Mouse (Mus musculus): ENCODE data around the gene Grem2.

Grem2 gene

GRCm38 (mm10) chr1:174921298-174921955 is at the start of gene Grem2:
Grem2 (minus strand) TSS chr1:174921819.
- Histone ChIP-seq H3K27me3 (ENCODE audit: insufficient read depth, low read length) (peaks cover 20% of the 10 kb centered on the region), H3K36me3 (ENCODE audit: insufficient read depth, low read length) (no peaks in the 10 kb centered on the region), H3K4me3 (replicated peaks; ENCODE audit: low read length) (peak within 1 kb of the TSS; percentile 72), H3K4me1 (replicated peaks; ENCODE audit: low read depth, low read length) (no peaks in the 10 kb centered on the region; the same call in 1 of the 2 replicates), H3K9me3 (ENCODE audit: low read length) (no peaks in the 10 kb centered on the region)
- TF ChIP-seq CTCF (conservative IDR thresholded peaks at IDR 0.05; ENCODE audit: low read length) (no peak), NANOG (IDR thresholded peaks at IDR 0.05; ENCODE audit: borderline replicate concordance, low read length) (no peak), POU5F1 (IDR thresholded peaks at IDR 0.05; ENCODE audit: borderline replicate concordance, low read length) (no peak)

- TF ChIP-seq POU5F1 (IDR thresholded peaks at IDR 0.05; ENCODE audit: borderline replicate concordance, low read length) = no peak
- TF ChIP-seq CTCF (conservative IDR thresholded peaks at IDR 0.05; ENCODE audit: low read length) = no peak
- H3K27me3 ChIP-seq (ENCODE audit: insufficient read depth, low read length) = no peaks in the 10 kb centered on the region
Observed at GRCm38 (mm10) chr1:174959837-174960236, 38.2 kb upstream of the Grem2 start.

GRCm38 (mm10) chr1:174931003-174931619 is 9.5 kb upstream of the Grem2 start:
- Histone ChIP-seq H3K36me3 (ENCODE audit: insufficient read depth, low read length) (no peaks in the 10 kb centered on the region), H3K27me3 (ENCODE audit: insufficient read depth, low read length) (no peaks in the 10 kb centered on the region), H3K9me3 (ENCODE audit: low read length) (peaks cover 12% of the 10 kb centered on the region), H3K4me3 (replicated peaks; ENCODE audit: low read length) (no peak overlapping the region), H3K4me1 (replicated peaks; ENCODE audit: low read depth, low read length) (no peaks in the 10 kb centered on the region)
- TF ChIP-seq NANOG (IDR thresholded peaks at IDR 0.05; ENCODE audit: borderline replicate concordance, low read length) (no peak), CTCF (conservative IDR thresholded peaks at IDR 0.05; ENCODE audit: low read length) (no peak), POU5F1 (IDR thresholded peaks at IDR 0.05; ENCODE audit: borderline replicate concordance, low read length) (no peak)

More at GRCm38 (mm10) chr1:174959837-174960236, 38.2 kb upstream of the Grem2 start:
- H3K36me3 ChIP-seq (ENCODE audit: insufficient read depth, low read length) = no peaks in the 10 kb centered on the region
- H3K9me3 ChIP-seq (ENCODE audit: low read length) = no peaks in the 10 kb centered on the region
- no peak overlapping the region for H3K4me3 ChIP-seq (replicated peaks; ENCODE audit: low read length)
- H3K4me1 ChIP-seq (replicated peaks; ENCODE audit: low read depth, low read length) = no peaks in the 10 kb centered on the region

GRCm38 (mm10) chr1:174929459-174930181 is 8.0 kb upstream of the Grem2 start:
- Histone ChIP-seq H3K4me1 (replicated peaks; ENCODE audit: low read depth, low read length) (no peaks in the 10 kb centered on the region), H3K4me3 (replicated peaks; ENCODE audit: low read length) (no peak overlapping the region), H3K27me3 (ENCODE audit: insufficient read depth, low read length) (no peaks in the 10 kb centered on the region), H3K36me3 (ENCODE audit: insufficient read depth, low read length) (no peaks in the 10 kb centered on the region), H3K9me3 (ENCODE audit: low read length) (peaks cover 12% of the 10 kb centered on the region)
- TF ChIP-seq POU5F1 (IDR thresholded peaks at IDR 0.05; ENCODE audit: borderline replicate concordance, low read length) (no peak), CTCF (conservative IDR thresholded peaks at IDR 0.05; ENCODE audit: low read length) (no peak), NANOG (IDR thresholded peaks at IDR 0.05; ENCODE audit: borderline replicate concordance, low read length) (no peak)

- Histone ChIP-seq H3K27me3 (ENCODE audit: insufficient read depth, low read length) (peaks cover 20% of the 10 kb centered on the region), H3K36me3 (ENCODE audit: insufficient read depth, low read length) (no peaks in the 10 kb centered on the region), H3K4me1 (replicated peaks; ENCODE audit: low read depth, low read length) (no peaks in the 10 kb centered on the region; the same call in 1 of the 2 replicates), H3K9me3 (ENCODE audit: low read length) (no peaks in the 10 kb centered on the region), H3K4me3 (replicated peaks; ENCODE audit: low read length) (no peak overlapping the region)
- TF ChIP-seq NANOG (IDR thresholded peaks at IDR 0.05; ENCODE audit: borderline replicate concordance, low read length) (no peak), POU5F1 (IDR thresholded peaks at IDR 0.05; ENCODE audit: borderline replicate concordance, low read length) (no peak)
Observed at GRCm38 (mm10) chr1:174918949-174919348, 2.7 kb downstream of the Grem2 start.

GRCm38 (mm10) chr1:174918236-174918870 is 3.3 kb downstream of the Grem2 start:
- Histone ChIP-seq H3K9me3 (ENCODE audit: low read length) (no peaks in the 10 kb centered on the region), H3K27me3 (ENCODE audit: insufficient read depth, low read length) (peaks cover 20% of the 10 kb centered on the region), H3K36me3 (ENCODE audit: insufficient read depth, low read length) (no peaks in the 10 kb centered on the region), H3K4me1 (replicated peaks; ENCODE audit: low read depth, low read length) (no peaks in the 10 kb centered on the region; the same call in 1 of the 2 replicates), H3K4me3 (replicated peaks; ENCODE audit: low read length) (no peak overlapping the region)
- TF ChIP-seq POU5F1 (IDR thresholded peaks at IDR 0.05; ENCODE audit: borderline replicate concordance, low read length) = no peak
- no peak for TF ChIP-seq NANOG (IDR thresholded peaks at IDR 0.05; ENCODE audit: borderline replicate concordance, low read length)
- no peak for TF ChIP-seq CTCF (conservative IDR thresholded peaks at IDR 0.05; ENCODE audit: low read length)

- Histone ChIP-seq H3K4me1 (replicated peaks; ENCODE audit: low read depth, low read length) (no peaks in the 10 kb centered on the region), H3K27me3 (ENCODE audit: insufficient read depth, low read length) (no peaks in the 10 kb centered on the region), H3K4me3 (replicated peaks; ENCODE audit: low read length) (no peak overlapping the region), H3K36me3 (ENCODE audit: insufficient read depth, low read length) (no peaks in the 10 kb centered on the region), H3K9me3 (ENCODE audit: low read length) (no peaks in the 10 kb centered on the region)
- no peak for TF ChIP-seq CTCF (conservative IDR thresholded peaks at IDR 0.05; ENCODE audit: low read length)
- no peak for TF ChIP-seq POU5F1 (IDR thresholded peaks at IDR 0.05; ENCODE audit: borderline replicate concordance, low read length)
- TF ChIP-seq NANOG (IDR thresholded peaks at IDR 0.05; ENCODE audit: borderline replicate concordance, low read length) = no peak
Observed at GRCm38 (mm10) chr1:174909834-174910233, 11.8 kb downstream of the Grem2 start.

GRCm38 (mm10) chr1:174908232-174908631 is 13.4 kb downstream of the Grem2 start:
- Histone ChIP-seq H3K27me3 (ENCODE audit: insufficient read depth, low read length) (no peaks in the 10 kb centered on the region), H3K4me1 (replicated peaks; ENCODE audit: low read depth, low read length) (no peaks in the 10 kb centered on the region)
- TF ChIP-seq POU5F1 (IDR thresholded peaks at IDR 0.05; ENCODE audit: borderline replicate concordance, low read length) (no peak), NANOG (IDR thresholded peaks at IDR 0.05; ENCODE audit: borderline replicate concordance, low read length) (no peak), CTCF (conservative IDR thresholded peaks at IDR 0.05; ENCODE audit: low read length) (no peak)

More at GRCm38 (mm10) chr1:174908232-174908631, 13.4 kb downstream of the Grem2 start:
- Histone ChIP-seq H3K36me3 (ENCODE audit: insufficient read depth, low read length) (no peaks in the 10 kb centered on the region), H3K4me3 (replicated peaks; ENCODE audit: low read length) (no peak overlapping the region), H3K9me3 (ENCODE audit: low read length) (no peaks in the 10 kb centered on the region)
